Mouse (Mus musculus) hindbrain, embryonic 12.5 days (tissue): ENCODE results near the gene Aff3. TPM values are rescaled to one million over a fixed set of nuclear protein-coding genes. Genes with fewer than 3 reads are reported as not detected.

Experiments used
- ATAC-seq: fragments of 200-750 bp; cut with Nextera tagmentation; 2 replicates; pipeline ENCODE4 v1.8.0; 2017; ENCODE audit warnings: moderate TSS enrichment; ENCODE audit not compliant: low FRiP score
- H3K27ac ChIP-seq: fragments of 300-500 bp; sonication (generic); 2 replicates; pipeline ENCODE4 v1.5.1; 2016; ENCODE audit warnings: mild to moderate bottlenecking
- H3K27me3 ChIP-seq: fragments of 300-500 bp; sonication (generic); 2 replicates; pipeline ENCODE4 v1.6.1; 2016; ENCODE audit warnings: mild to moderate bottlenecking
- H3K36me3 ChIP-seq: fragments of 300-500 bp; sonication (generic); 2 replicates; pipeline ENCODE4 v1.6.1; 2016; ENCODE audit warnings: mild to moderate bottlenecking
- H3K4me1 ChIP-seq: fragments of 300-500 bp; sonication (generic); 2 replicates; pipeline ENCODE4 v1.6.1; 2016
- H3K4me2 ChIP-seq: fragments of 300-500 bp; sonication (generic); replicated peaks from 2 replicates; pipeline ENCODE4 v1.6.1; 2016; ENCODE audit warnings: mild to moderate bottlenecking
- H3K4me3 ChIP-seq: fragments of 300-500 bp; sonication (generic); 2 replicates; pipeline ENCODE4 v1.5.1; 2016; ENCODE audit warnings: mild to moderate bottlenecking
- H3K9ac ChIP-seq: fragments of 300-500 bp; sonication (generic); 2 replicates; pipeline ENCODE4 v1.6.1; 2016; ENCODE audit warnings: mild to moderate bottlenecking, moderate library complexity
- H3K9me3 ChIP-seq: fragments of 300-500 bp; sonication (generic); replicated peaks from 2 replicates; pipeline ENCODE4 v1.6.1; 2016; ENCODE audit warnings: mild to moderate bottlenecking
- WGBS: fragments of 180-500 bp; shearing (Covaris S2); methylation state at CpG from one replicate; pipeline ENCODE4 v1.1.7; 2016; 5-methylcytosine and 5-hydroxymethylcytosine counted together
- polyA plus RNA-seq: library from polyadenylated mRNA; unstranded; fragments of >200 nt; fragmentation: Nextera tagmentation; extraction: Ambion mirVana; gene quantifications from 2 replicates; pipeline ENCODE4 v1.2.1, GENCODE M21; 2016

The Aff3 gene
- polyA plus RNA-seq, 1 experiment from 2014 or later: 45.2 TPM

- no peak overlapping the region for H3K4me2 ChIP-seq
- no peak overlapping the region for H3K9ac ChIP-seq
- 0 out of 2 replicates have a peak, but pooled peaks cover 2% of the 10 kb centered on the region for H3K4me1 ChIP-seq
- H3K27me3 ChIP-seq: no peaks in the 10 kb centered on the region
- no peak for ATAC-seq
- H3K27ac ChIP-seq: no peak overlapping the region
- no peak overlapping the region for H3K4me3 ChIP-seq
- WGBS: 79% methylated on average over 10 of the region's 10 CpGs
- no peaks in the 10 kb centered on the region for H3K9me3 ChIP-seq
- no peaks in the 10 kb centered on the region for H3K36me3 ChIP-seq
These were observed 306.6 kb downstream of the Aff3 start for GRCm38 (mm10) chr1:38357933-38358796.

DNA sequence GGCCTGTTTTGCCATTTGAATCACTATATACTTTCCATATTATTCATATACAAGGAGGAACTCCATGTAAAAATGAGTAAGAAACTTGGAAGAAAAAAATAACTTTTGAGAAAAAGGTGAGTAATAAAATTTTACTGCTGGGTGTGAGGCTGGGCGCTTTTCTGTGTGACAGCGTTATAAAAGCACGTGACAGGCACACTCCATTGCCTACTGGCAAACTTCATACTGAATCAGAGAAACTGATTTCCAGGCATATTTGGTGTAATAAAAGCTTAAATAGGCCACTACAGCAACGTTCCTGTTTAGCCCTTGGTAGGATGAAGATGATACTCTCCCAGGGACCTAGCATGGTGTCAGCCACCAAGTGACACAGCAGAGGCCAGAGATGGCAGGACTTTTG lies 310.2 kb downstream of the Aff3 start:
- 89% methylated on average over 4 of the region's 4 CpGs for WGBS
- no peak overlapping the region for H3K9ac ChIP-seq
- no peak overlapping the region for H3K4me3 ChIP-seq
- no peak overlapping the region for H3K27ac ChIP-seq
- H3K9me3 ChIP-seq: no peaks in the 10 kb centered on the region
- H3K36me3 ChIP-seq: no peaks in the 10 kb centered on the region
- no peaks in the 10 kb centered on the region for H3K27me3 ChIP-seq
- no peak for ATAC-seq
- 0 out of 2 replicates have a peak, but pooled peaks cover 2% of the 10 kb centered on the region for H3K4me1 ChIP-seq
- no peak overlapping the region for H3K4me2 ChIP-seq

GRCm38 (mm10) chr1:38347346-38347745 lies 317.4 kb downstream of the Aff3 start:
- H3K9ac ChIP-seq: no peak overlapping the region
- no peaks in the 10 kb centered on the region for H3K27me3 ChIP-seq
- no peak overlapping the region for H3K4me3 ChIP-seq
- H3K27ac ChIP-seq: no peak overlapping the region
- no peaks in the 10 kb centered on the region for H3K9me3 ChIP-seq
- 89% methylated on average over 4 of the region's 4 CpGs for WGBS
- no peaks in the 10 kb centered on the region for H3K36me3 ChIP-seq
- ATAC-seq: no peak
- H3K4me2 ChIP-seq: no peak overlapping the region
- no peaks in the 10 kb centered on the region for H3K4me1 ChIP-seq

- H3K4me1 ChIP-seq: peaks cover 10% of the 10 kb centered on the region
- H3K27ac ChIP-seq: no peak overlapping the region
- no peak overlapping the region for H3K4me2 ChIP-seq
- no peak overlapping the region for H3K4me3 ChIP-seq
- no peak for ATAC-seq
- H3K9me3 ChIP-seq: no peaks in the 10 kb centered on the region
- WGBS: 96% methylated on average over 7 of the region's 7 CpGs
- H3K27me3 ChIP-seq: no peaks in the 10 kb centered on the region
- no peaks in the 10 kb centered on the region for H3K36me3 ChIP-seq
- no peak overlapping the region for H3K9ac ChIP-seq
These were observed 330.5 kb downstream of the Aff3 start for GRCm38 (mm10) chr1:38334206-38334605.

DNA sequence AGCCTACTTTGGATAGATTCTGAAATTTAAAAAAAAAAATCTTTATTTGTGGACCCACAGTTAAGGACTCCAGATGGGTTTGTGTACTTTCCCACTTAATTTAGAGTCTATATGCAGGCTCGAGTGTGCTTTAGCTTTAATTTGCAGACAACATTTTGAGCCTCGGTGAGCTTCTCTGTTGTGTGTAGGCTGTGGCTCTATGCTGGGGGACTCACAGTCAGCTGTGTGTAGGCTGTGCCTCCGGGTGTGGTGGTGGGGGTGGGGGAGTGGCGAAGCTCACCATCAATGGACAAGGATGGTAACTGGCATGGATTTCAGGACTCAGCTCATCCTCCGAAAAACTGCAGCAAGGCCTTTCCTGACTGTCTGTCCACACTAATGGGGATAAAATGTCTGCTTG lies 331.8 kb downstream of the Aff3 start:
- ATAC-seq: no peak
- H3K27ac ChIP-seq: no peak overlapping the region
- H3K4me1 ChIP-seq: peaks cover 10% of the 10 kb centered on the region
- no peak overlapping the region for H3K4me2 ChIP-seq
- no peaks in the 10 kb centered on the region for H3K36me3 ChIP-seq
- no peaks in the 10 kb centered on the region for H3K27me3 ChIP-seq
- H3K9me3 ChIP-seq: no peaks in the 10 kb centered on the region
- 89% methylated on average over 5 of the region's 5 CpGs for WGBS
- H3K9ac ChIP-seq: no peak overlapping the region
- H3K4me3 ChIP-seq: no peak overlapping the region

GRCm38 (mm10) chr1:38324206-38324605 lies 340.5 kb downstream of the Aff3 start:
- ATAC-seq: no peak
- Histone ChIP-seq H3K4me1 (peaks cover 2% of the 10 kb centered on the region; the same call in 1 of the 2 replicates), H3K9me3 (no peaks in the 10 kb centered on the region), H3K4me3 (no peak overlapping the region), H3K27me3 (no peaks in the 10 kb centered on the region), H3K9ac (no peak overlapping the region), H3K36me3 (no peaks in the 10 kb centered on the region), H3K27ac (no peak overlapping the region), H3K4me2 (no peak overlapping the region)
- WGBS: 65% methylated on average over 5 of the region's 5 CpGs

- Histone ChIP-seq H3K4me1 (peaks cover 2% of the 10 kb centered on the region; the same call in 1 of the 2 replicates), H3K27me3 (no peaks in the 10 kb centered on the region), H3K36me3 (no peaks in the 10 kb centered on the region), H3K4me3 (no peak overlapping the region), H3K4me2 (no peak overlapping the region), H3K9me3 (no peaks in the 10 kb centered on the region), H3K27ac (no peak overlapping the region), H3K9ac (no peak overlapping the region)
- 95% methylated on average over 8 of the region's 8 CpGs for WGBS
- ATAC-seq: no peak
These were observed 342.9 kb downstream of the Aff3 start for GRCm38 (mm10) chr1:38321861-38322260.

DNA sequence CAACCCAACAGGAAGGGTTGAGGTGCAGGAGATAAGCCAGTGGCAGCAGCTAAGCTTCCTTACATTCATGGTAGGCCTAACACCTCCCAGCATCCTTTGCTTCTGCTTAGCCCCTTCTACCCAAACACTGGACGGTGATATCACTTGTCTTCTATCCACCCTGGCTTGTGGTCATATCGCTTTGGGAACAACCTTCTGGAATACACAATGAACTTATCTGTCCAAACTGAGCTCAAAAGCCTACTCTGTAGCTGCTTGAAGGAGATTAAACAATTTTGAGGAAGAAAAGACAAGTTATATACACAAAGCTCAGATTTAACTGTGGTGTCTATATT lies 343.8 kb downstream of the Aff3 start:
- H3K9ac ChIP-seq: no peak overlapping the region
- no peak overlapping the region for H3K4me2 ChIP-seq
- no peak overlapping the region for H3K27ac ChIP-seq
- ATAC-seq: no peak
- no peaks in the 10 kb centered on the region for H3K36me3 ChIP-seq
- H3K4me3 ChIP-seq: no peak overlapping the region
- 98% methylated on average over 2 of the region's 2 CpGs for WGBS
- no peaks in the 10 kb centered on the region for H3K9me3 ChIP-seq
- peaks cover 2% of the 10 kb centered on the region; the same call in 1 of the 2 replicates for H3K4me1 ChIP-seq
- no peaks in the 10 kb centered on the region for H3K27me3 ChIP-seq

DNA sequence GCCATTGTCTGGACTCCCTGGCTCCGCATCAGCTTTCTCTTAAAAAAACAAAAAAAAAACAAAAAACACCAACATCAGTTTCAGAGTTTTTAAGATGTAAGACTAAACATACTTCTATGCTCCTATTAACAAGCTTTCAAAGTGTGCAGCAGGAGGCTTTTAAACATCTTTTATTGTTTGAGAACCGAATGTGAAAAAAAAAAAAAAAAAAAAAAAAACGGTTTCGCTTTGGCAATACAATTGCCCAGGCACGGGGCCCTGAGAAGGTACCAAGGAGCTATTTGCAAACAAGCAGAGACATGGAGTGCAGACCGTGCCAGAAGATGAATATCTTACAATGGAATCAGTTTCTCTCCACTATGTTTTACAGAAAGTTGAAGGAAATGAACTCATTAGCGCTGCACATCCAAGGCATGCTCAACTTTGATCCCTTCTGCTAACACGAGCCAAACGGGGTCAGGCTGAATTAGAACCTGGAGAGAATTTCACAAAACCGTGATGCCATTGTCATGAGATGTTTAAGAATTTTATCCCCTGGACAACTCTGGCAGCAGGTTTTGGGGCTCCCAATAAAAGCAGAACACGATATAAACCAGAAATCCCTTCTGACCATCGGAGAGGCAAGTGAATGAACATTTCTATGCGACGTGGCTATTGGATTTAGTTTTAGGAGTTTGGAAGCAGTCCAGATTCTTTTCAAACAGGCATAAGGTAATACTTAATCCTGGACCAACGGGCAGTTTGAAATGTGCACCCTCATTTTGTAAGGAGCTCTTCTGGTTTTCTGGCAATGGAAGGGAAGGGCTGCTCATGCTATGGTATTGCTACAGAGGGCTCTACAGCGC lies 344.4 kb downstream of the Aff3 start:
- no peak overlapping the region for H3K27ac ChIP-seq
- no peaks in the 10 kb centered on the region for H3K9me3 ChIP-seq
- no peaks in the 10 kb centered on the region for H3K36me3 ChIP-seq
- H3K4me2 ChIP-seq: no peak overlapping the region
- 73% methylated on average over 16 of the region's 16 CpGs for WGBS
- H3K9ac ChIP-seq: no peak overlapping the region
- peaks cover 2% of the 10 kb centered on the region; the same call in 1 of the 2 replicates for H3K4me1 ChIP-seq
- no peaks in the 10 kb centered on the region for H3K27me3 ChIP-seq
- ATAC-seq: no peak
- H3K4me3 ChIP-seq: no peak overlapping the region

GRCm38 (mm10) chr1:38318614-38319013 lies 346.1 kb downstream of the Aff3 start:
- ATAC-seq: no peak
- no peaks in the 10 kb centered on the region for H3K36me3 ChIP-seq
- H3K9me3 ChIP-seq: no peaks in the 10 kb centered on the region
- no peak overlapping the region for H3K27ac ChIP-seq
- no peak overlapping the region for H3K4me2 ChIP-seq
- H3K9ac ChIP-seq: no peak overlapping the region
- H3K4me1 ChIP-seq: peaks cover 2% of the 10 kb centered on the region; the same call in 1 of the 2 replicates
- 85% methylated on average over 2 of the region's 2 CpGs for WGBS
- H3K4me3 ChIP-seq: no peak overlapping the region
- no peaks in the 10 kb centered on the region for H3K27me3 ChIP-seq

- Histone ChIP-seq H3K4me3 (no peak overlapping the region), H3K4me2 (no peak overlapping the region), H3K9me3 (no peaks in the 10 kb centered on the region), H3K9ac (no peak overlapping the region), H3K27ac (no peak overlapping the region), H3K27me3 (no peaks in the 10 kb centered on the region), H3K36me3 (no peaks in the 10 kb centered on the region), H3K4me1 (peaks cover 2% of the 10 kb centered on the region; the same call in 1 of the 2 replicates)
- WGBS: 88% methylated on average over 4 of the region's 4 CpGs
- no peak for ATAC-seq
These were observed 348.8 kb downstream of the Aff3 start for GRCm38 (mm10) chr1:38315992-38316391.

DNA sequence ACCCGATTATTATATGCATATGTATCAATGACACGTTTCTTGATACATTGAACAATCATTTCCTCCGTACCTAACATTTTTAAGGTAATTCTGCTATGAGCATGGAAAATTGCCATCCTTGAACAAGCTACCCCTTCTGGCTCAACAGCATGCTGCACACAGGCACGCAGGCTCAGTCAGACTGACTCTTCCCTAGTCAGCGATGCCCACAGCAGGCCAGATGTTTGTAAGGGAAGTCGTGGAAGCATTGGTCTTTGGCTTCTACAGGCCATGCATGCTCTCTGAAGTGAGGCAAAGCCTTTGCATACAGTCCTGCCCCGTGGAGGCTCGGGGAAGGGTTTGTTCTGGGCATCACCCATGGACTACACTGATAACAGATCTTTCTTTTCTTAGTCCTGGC lies 354.3 kb downstream of the Aff3 start:
- Histone ChIP-seq H3K4me2 (no peak overlapping the region), H3K4me3 (no peak overlapping the region), H3K36me3 (no peaks in the 10 kb centered on the region), H3K9me3 (no peaks in the 10 kb centered on the region), H3K27me3 (no peaks in the 10 kb centered on the region), H3K9ac (no peak overlapping the region), H3K4me1 (peaks cover 6% of the 10 kb centered on the region; the same call in 1 of the 2 replicates), H3K27ac (no peak overlapping the region)
- ATAC-seq: no peak
- WGBS: 84% methylated on average over 8 of the region's 8 CpGs
